Mouse (Mus musculus) testis, adult 2 months (tissue): ENCODE measurements around the gene Trim59.

ENCODE experiments used
- CTCF ChIP-seq: fragments of 200-500 bp; IDR thresholded peaks from 2 replicates; pipeline ENCODE4 v1.5.1; 2012; ENCODE audit warnings: low read depth, mild to moderate bottlenecking, inconsistent platforms, low read length, moderate library complexity; ENCODE audit not compliant: control insufficient read depth, insufficient read depth, insufficient replicate concordance
- POLR2A ChIP-seq: fragments of 200-500 bp; IDR thresholded peaks from 2 replicates; pipeline ENCODE4 v1.6.1; 2012; ENCODE audit warnings: low read depth, mild to moderate bottlenecking, inconsistent platforms, low read length, moderate library complexity; ENCODE audit not compliant: control insufficient read depth

- TF ChIP-seq POLR2A: no peak
- TF ChIP-seq CTCF: no peak
Measured at GRCm38 (mm10) chr3:69046509-69046908, 2.0 kb upstream of the Trim59 start.
